Mouse (Mus musculus): Measurements from ENCODE around the gene Mink1. TPM values are rescaled to one million over a fixed set of nuclear protein-coding genes. Genes with fewer than 3 reads are reported as not detected.

The Mink1 gene
- total RNA-seq (2023): 159 TPM

GRCm38 (mm10) chr11:70562287-70562994 lies at the start of gene Mink1:
Gene Mink1, plus strand, starts transcription at chr11:70562881.

GRCm38 (mm10) chr11:70514288-70514687 lies 48.4 kb upstream of the Mink1 start, which contains the start of gene Vmo1:
Gene Vmo1, minus strand, starts transcription at chr11:70514616.

GRCm38 (mm10) chr11:70518923-70519322 lies 43.8 kb upstream of the Mink1 start, which contains the start of gene Gltpd2:
Gene Gltpd2, plus strand, starts transcription at chr11:70519196.

GRCm38 (mm10) chr11:70525184-70525678 lies 37.5 kb upstream of the Mink1 start, which contains the start of gene Psmb6:
Gene Psmb6, plus strand, starts transcription at chr11:70525367.

GRCm38 (mm10) chr11:70532839-70533238 lies 29.8 kb upstream of the Mink1 start, which contains the start of gene Gm40193:
Gene Gm40193, minus strand, starts transcription at chr11:70532939.

GRCm38 (mm10) chr11:70539877-70540587 lies 22.6 kb upstream of the Mink1 start, which contains the start of gene Pld2:
Gene Pld2, plus strand, starts transcription at chr11:70540064.

GRCm38 (mm10) chr11:70615516-70616093 lies 52.9 kb downstream of the Mink1 start, which contains the start of gene 4930544D05Rik:
Gene 4930544D05Rik, plus strand, starts transcription at chr11:70615848.

GRCm38 (mm10) chr11:70619101-70619500 lies 56.4 kb downstream of the Mink1 start, which contains the start of gene Chrne:
Gene Chrne, minus strand, starts transcription at chr11:70619216.

GRCm38 (mm10) chr11:70638714-70639278 lies 76.1 kb downstream of the Mink1 start, which contains the start of gene Gp1ba:
Gene Gp1ba, plus strand, starts transcription at chr11:70639122.

GRCm38 (mm10) chr11:70646691-70647650 lies 84.3 kb downstream of the Mink1 start, which contains the start of the genes Rnf167 and Slc25a11:
Gene Rnf167, plus strand, starts transcription at chr11:70647235.
Gene Slc25a11, minus strand, starts transcription at chr11:70647479.

GRCm38 (mm10) chr11:70654198-70654922 lies 91.7 kb downstream of the Mink1 start, which contains the start of gene Pfn1:
Gene Pfn1, minus strand, starts transcription at chr11:70654644.

GRCm38 (mm10) chr11:70656964-70657363 lies 94.3 kb downstream of the Mink1 start, which contains the start of gene Eno3:
Gene Eno3, plus strand, starts transcription at chr11:70657202.

Other genes starting within 250 kb of the Mink1 start
- gene Alox12e, start 240.3 kb upstream of the Mink1 start, total RNA-seq (2023): not detected
- gene Alox15, start 210.8 kb upstream of the Mink1 start, total RNA-seq (2023): 0.77 TPM
- 26.8 TPM for gene Pelp1, start 152.8 kb upstream of the Mink1 start, total RNA-seq (2023)
- gene Arrb2, start 130.2 kb upstream of the Mink1 start, total RNA-seq (2023): 289 TPM
- gene Med11, start 111.0 kb upstream of the Mink1 start, total RNA-seq (2023): 27.4 TPM
- 1.8 TPM for gene Zmynd15, start 103.4 kb upstream of the Mink1 start, total RNA-seq (2023)
- gene Cxcl16, start 102.9 kb upstream of the Mink1 start, total RNA-seq (2023): 2.5 TPM
- gene Tm4sf5, start 57.6 kb upstream of the Mink1 start, total RNA-seq (2023): not detected
- not detected for gene Vmo1, start 48.3 kb upstream of the Mink1 start, total RNA-seq (2023)
- not detected for gene Gltpd2, start 43.7 kb upstream of the Mink1 start, total RNA-seq (2023)
- gene Psmb6, start 37.5 kb upstream of the Mink1 start, total RNA-seq (2023): 123 TPM
- not detected for gene Gm40193, start 29.9 kb upstream of the Mink1 start, total RNA-seq (2023)
- 3.7 TPM for gene Pld2, start 22.8 kb upstream of the Mink1 start, total RNA-seq (2023)
- 0.95 TPM for gene 4930544D05Rik, start 53.0 kb downstream of the Mink1 start, total RNA-seq (2023)
- 1.5 TPM for gene Chrne, start 56.3 kb downstream of the Mink1 start, total RNA-seq (2023)
- gene Gp1ba, start 76.2 kb downstream of the Mink1 start, total RNA-seq (2023): not detected
- 242 TPM for gene Rnf167, start 84.4 kb downstream of the Mink1 start, total RNA-seq (2023)
- gene Slc25a11, start 84.6 kb downstream of the Mink1 start, total RNA-seq (2023): 53.9 TPM
- 1,382 TPM for gene Pfn1, start 91.8 kb downstream of the Mink1 start, total RNA-seq (2023)
- gene Eno3, start 94.3 kb downstream of the Mink1 start, total RNA-seq (2023): 22.7 TPM
- gene Spag7, start 106.5 kb downstream of the Mink1 start, total RNA-seq (2023): 34.6 TPM
- 45.5 TPM for gene Camta2, start 125.2 kb downstream of the Mink1 start, total RNA-seq (2023)
- not detected for gene Inca1, start 137.3 kb downstream of the Mink1 start, total RNA-seq (2023)
- gene Kif1c, start 137.7 kb downstream of the Mink1 start, total RNA-seq (2023): 27.4 TPM
- 2.8 TPM for gene Zfp3, start 201.3 kb downstream of the Mink1 start, total RNA-seq (2023)
- gene Scimp, start 249.7 kb downstream of the Mink1 start, total RNA-seq (2023): not detected